Mouse (Mus musculus): ENCODE data around the gene Sox9. TPM values are rescaled to one million over a fixed set of nuclear protein-coding genes. Genes with fewer than 3 reads are reported as not detected.

Gene Sox9
- polyA plus RNA-seq, 1 experiment from 2014 or later = 1.4 TPM

DNA sequence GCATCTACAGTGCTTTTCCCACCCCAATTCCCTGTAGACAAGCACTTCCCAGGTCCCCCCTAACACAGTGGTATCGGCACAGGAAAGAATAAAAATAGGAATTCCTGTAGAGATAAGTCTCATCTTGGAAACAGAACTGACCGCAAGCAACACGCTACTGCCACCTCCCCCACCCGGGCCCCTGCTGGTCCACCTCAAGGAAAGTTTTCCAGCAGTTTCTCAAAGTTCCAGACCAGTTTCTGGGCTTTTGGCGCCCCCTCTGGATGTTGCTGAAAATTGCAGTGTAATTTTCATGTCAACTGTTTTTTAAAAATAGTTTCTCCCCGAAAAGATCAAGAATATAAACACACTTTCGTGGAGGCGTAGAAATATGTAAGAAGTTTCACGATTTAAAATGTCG is 2.3 kb upstream of the Sox9 start:
- H3K36me3 ChIP-seq (ENCODE audit: control insufficient read depth, insufficient read depth) = no peaks in the 10 kb centered on the region
- H3K27me3 ChIP-seq (ENCODE audit: control insufficient read depth, insufficient read depth, low read depth, low read length) = peaks cover 74% of the 10 kb centered on the region
- no peak for ATAC-seq (ENCODE audit: low read depth)
- H3K4me1 ChIP-seq (ENCODE audit: control insufficient read depth, low read depth, low read length) = no peaks in the 10 kb centered on the region; the same call in 1 of the 2 replicates
- no peak overlapping the region for H3K27ac ChIP-seq (ENCODE audit: low read length)
- no peak overlapping the region for H3K4me2 ChIP-seq (ENCODE audit: low read depth, low read length)
- no peak overlapping the region for H3K4me3 ChIP-seq (ENCODE audit: low read depth, low read length)
- under 1% methylated on average over 10 of the region's 10 CpGs for WGBS (ENCODE audit: insufficient replicate concordance)
- H3K9me3 ChIP-seq (replicated peaks; ENCODE audit: control insufficient read depth, low read length) = no peaks in the 10 kb centered on the region
- H3K9ac ChIP-seq (ENCODE audit: low read depth, low read length) = no peak overlapping the region

DNA sequence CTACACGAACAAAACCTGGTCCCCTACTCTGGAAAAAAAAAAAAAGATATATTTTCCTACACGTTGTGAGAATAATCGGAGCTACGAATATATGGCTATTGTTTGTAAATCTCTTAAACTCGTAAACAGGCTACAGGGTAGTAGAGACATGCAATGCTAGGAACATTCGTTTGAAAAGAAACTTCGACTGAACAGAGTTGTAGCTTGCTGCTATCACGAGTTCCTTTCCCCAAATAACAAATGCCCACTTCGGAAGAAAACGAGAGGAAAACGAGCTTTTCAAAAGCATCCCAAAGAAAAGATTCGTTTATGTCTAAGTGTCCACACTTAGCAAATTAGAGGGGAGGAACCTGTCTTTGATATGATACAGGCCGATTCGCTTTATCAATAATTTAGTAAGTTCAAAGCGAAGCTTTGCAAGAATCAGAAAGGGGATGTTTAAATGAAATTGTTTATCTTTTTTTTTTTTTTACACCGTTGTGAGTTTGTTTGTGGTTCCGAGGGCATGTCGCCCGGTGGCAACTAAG is 1.6 kb upstream of the Sox9 start:
- 4% methylated on average over 19 of the region's 19 CpGs for WGBS (ENCODE audit: insufficient replicate concordance)
- Histone ChIP-seq H3K9ac (ENCODE audit: low read depth, low read length) (no peak overlapping the region), H3K4me2 (ENCODE audit: low read depth, low read length) (no peak overlapping the region), H3K27me3 (ENCODE audit: control insufficient read depth, insufficient read depth, low read depth, low read length) (peaks cover 80% of the 10 kb centered on the region), H3K4me3 (ENCODE audit: low read depth, low read length) (no peak overlapping the region), H3K27ac (ENCODE audit: low read length) (no peak overlapping the region), H3K36me3 (ENCODE audit: control insufficient read depth, insufficient read depth) (no peaks in the 10 kb centered on the region), H3K9me3 (replicated peaks; ENCODE audit: control insufficient read depth, low read length) (no peaks in the 10 kb centered on the region), H3K4me1 (ENCODE audit: control insufficient read depth, low read depth, low read length) (no peaks in the 10 kb centered on the region; the same call in 1 of the 2 replicates)
- no peak for ATAC-seq (ENCODE audit: low read depth)

DNA sequence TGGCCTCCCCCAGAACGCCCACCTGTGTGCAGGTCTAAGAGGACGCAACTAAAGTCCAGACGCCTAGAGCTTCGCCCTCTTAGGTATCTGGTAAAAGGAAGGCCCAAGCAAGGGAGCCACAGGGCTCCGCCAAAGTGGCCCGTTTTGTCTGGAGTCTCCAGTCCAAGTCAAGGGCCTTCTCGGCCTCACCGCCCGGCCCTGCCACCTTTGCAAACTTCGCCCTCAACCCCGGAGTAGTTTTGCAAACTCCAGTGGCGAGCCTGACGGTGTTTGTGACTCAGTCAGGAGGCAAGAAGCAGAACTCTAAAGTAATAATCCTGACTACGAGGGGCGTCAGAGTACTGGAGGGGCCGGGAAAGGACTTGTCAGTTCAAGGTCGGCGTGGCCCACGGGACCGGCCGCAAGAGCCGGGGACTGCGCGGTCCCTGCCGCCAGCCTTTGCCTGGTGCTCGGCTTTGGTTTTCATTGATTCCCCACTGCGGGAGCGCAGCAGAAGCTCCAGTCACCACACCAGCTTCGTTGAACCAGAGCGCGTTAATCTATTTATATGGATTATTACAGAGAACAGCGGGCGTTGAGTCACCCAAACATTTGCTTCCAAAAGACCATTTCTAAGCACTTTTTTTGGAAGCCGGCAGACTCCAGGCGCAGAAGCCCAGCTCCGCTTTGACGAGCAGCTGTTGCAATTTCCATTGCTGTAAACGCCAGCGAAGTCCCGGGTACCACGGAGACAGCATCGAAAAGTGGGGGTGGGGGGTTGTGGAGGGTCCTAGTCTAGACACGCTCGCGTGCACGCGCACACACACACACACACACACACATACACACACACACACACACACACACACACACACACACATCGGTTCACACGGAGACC is 751 bp upstream of the Sox9 start:
- Histone ChIP-seq H3K9me3 (replicated peaks; ENCODE audit: control insufficient read depth, low read length) (no peaks in the 10 kb centered on the region), H3K4me1 (ENCODE audit: control insufficient read depth, low read depth, low read length) (no peaks in the 10 kb centered on the region; the same call in 1 of the 2 replicates), H3K9ac (ENCODE audit: low read depth, low read length) (no peak overlapping the region), H3K27ac (ENCODE audit: low read length) (no peak overlapping the region), H3K4me2 (ENCODE audit: low read depth, low read length) (peak overlapping the region; percentile 60), H3K27me3 (ENCODE audit: control insufficient read depth, insufficient read depth, low read depth, low read length) (peaks cover 81% of the 10 kb centered on the region), H3K4me3 (ENCODE audit: low read depth, low read length) (peak overlapping the region; percentile 51; the same call in 1 of the 2 replicates), H3K36me3 (ENCODE audit: control insufficient read depth, insufficient read depth) (no peaks in the 10 kb centered on the region)
- no peak for ATAC-seq (ENCODE audit: low read depth)
- 2% methylated on average over 49 of the region's 49 CpGs for WGBS (ENCODE audit: insufficient replicate concordance)

DNA sequence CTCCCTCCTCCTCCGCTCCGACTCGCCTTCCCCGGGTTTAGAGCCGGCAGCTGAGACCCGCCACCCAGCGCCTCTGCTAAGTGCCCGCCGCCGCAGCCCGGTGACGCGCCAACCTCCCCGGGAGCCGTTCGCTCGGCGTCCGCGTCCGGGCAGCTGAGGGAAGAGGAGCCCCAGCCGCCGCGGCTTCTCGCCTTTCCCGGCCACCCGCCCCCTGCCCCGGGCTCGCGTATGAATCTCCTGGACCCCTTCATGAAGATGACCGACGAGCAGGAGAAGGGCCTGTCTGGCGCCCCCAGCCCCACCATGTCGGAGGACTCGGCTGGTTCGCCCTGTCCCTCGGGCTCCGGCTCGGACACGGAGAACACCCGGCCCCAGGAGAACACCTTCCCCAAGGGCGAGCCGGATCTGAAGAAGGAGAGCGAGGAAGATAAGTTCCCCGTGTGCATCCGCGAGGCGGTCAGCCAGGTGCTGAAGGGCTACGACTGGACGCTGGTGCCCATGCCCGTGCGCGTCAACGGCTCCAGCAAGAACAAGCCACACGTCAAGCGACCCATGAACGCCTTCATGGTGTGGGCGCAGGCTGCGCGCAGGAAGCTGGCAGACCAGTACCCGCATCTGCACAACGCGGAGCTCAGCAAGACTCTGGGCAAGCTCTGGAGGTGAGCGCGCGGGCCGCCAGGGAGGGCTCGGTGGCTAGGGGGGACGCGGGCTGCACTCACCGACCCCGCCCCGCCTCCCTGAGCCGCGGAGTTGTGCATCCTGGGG is 515 bp downstream of the Sox9 start:
- Histone ChIP-seq H3K9ac (ENCODE audit: low read depth, low read length) (no peak overlapping the region), H3K27me3 (ENCODE audit: control insufficient read depth, insufficient read depth, low read depth, low read length) (peaks cover 76% of the 10 kb centered on the region), H3K36me3 (ENCODE audit: control insufficient read depth, insufficient read depth) (no peaks in the 10 kb centered on the region), H3K4me3 (ENCODE audit: low read depth, low read length) (peak overlapping the region; percentile 51), H3K9me3 (replicated peaks; ENCODE audit: control insufficient read depth, low read length) (no peaks in the 10 kb centered on the region), H3K4me2 (ENCODE audit: low read depth, low read length) (peak overlapping the region; percentile 60), H3K4me1 (ENCODE audit: control insufficient read depth, low read depth, low read length) (no peaks in the 10 kb centered on the region; the same call in 1 of the 2 replicates), H3K27ac (ENCODE audit: low read length) (no peak overlapping the region)
- WGBS (ENCODE audit: insufficient replicate concordance) = 1% methylated on average over 75 of the region's 75 CpGs
- peak; percentile 21; the same call in 1 of the 2 replicates for ATAC-seq (ENCODE audit: low read depth)

DNA sequence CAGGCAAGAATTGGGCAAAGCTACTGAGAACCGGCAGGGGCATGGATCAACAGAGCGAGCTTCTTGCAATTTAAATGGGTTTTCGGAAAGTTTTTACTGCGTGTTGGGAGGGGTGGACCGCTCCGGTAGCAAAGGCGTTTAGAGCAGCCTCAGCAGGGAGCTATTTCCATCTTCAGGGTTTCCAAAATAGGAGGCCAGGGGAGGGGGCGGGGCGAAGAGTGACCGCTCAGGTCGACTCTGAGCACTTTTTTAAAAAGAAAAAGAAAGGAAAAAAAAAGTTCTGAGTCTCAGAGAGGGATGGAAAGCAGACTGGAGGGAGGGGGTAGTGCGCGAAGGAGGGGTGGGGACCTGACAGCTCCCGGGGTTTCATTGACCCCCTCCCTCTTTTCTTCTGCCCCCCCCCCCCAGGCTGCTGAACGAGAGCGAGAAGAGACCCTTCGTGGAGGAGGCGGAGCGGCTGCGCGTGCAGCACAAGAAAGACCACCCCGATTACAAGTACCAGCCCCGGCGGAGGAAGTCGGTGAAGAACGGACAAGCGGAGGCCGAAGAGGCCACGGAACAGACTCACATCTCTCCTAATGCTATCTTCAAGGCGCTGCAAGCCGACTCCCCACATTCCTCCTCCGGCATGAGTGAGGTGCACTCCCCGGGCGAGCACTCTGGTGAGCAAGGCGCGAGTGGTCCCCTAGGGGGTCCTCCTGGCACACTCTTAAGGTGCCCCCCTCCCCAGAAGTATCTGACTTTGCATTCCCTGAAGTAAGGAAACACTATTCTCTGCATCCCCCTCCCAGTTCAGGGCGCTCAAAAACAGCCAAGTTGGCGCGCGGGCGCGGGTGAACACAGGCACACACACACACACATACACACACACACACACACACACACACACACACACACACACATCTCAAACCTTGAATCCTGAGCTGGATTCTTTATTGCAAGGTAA is 1.6 kb downstream of the Sox9 start:
- Histone ChIP-seq H3K9me3 (replicated peaks; ENCODE audit: control insufficient read depth, low read length) (no peaks in the 10 kb centered on the region), H3K4me2 (ENCODE audit: low read depth, low read length) (peak overlapping the region; percentile 60), H3K27me3 (ENCODE audit: control insufficient read depth, insufficient read depth, low read depth, low read length) (peaks cover 65% of the 10 kb centered on the region), H3K4me3 (ENCODE audit: low read depth, low read length) (peak overlapping the region; percentile 51), H3K27ac (ENCODE audit: low read length) (no peak overlapping the region), H3K4me1 (ENCODE audit: control insufficient read depth, low read depth, low read length) (no peaks in the 10 kb centered on the region; the same call in 1 of the 2 replicates), H3K9ac (ENCODE audit: low read depth, low read length) (no peak overlapping the region), H3K36me3 (ENCODE audit: control insufficient read depth, insufficient read depth) (no peaks in the 10 kb centered on the region)
- WGBS (ENCODE audit: insufficient replicate concordance) = 2% methylated on average over 41 of the region's 42 CpGs
- ATAC-seq (ENCODE audit: low read depth) = no peak; the same call in 1 of the 2 replicates

DNA sequence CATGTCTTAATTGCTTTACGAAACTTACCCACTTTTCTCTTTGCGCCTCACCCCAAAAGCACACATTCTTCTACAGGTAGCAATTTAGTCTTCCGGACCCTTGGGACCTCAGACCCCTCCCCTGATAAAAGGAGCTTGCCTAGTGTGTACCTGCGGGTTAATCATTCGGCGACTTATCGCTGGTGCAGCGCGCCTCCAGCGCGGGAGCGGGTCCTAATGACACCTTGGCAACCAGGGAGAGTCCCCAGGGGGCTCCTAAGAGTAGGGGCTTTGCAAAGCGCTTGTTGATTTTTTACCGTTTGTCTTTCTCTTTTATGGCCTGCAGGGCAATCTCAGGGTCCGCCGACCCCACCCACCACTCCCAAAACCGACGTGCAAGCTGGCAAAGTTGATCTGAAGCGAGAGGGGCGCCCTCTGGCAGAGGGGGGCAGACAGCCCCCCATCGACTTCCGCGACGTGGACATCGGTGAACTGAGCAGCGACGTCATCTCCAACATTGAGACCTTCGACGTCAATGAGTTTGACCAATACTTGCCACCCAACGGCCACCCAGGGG is 2.4 kb downstream of the Sox9 start:
- no peaks in the 10 kb centered on the region for H3K9me3 ChIP-seq (replicated peaks; ENCODE audit: control insufficient read depth, low read length)
- H3K4me2 ChIP-seq (ENCODE audit: low read depth, low read length) = peak overlapping the region; percentile 27; the same call in 1 of the 2 replicates
- peaks cover 61% of the 10 kb centered on the region for H3K27me3 ChIP-seq (ENCODE audit: control insufficient read depth, insufficient read depth, low read depth, low read length)
- H3K4me1 ChIP-seq (ENCODE audit: control insufficient read depth, low read depth, low read length) = no peaks in the 10 kb centered on the region; the same call in 1 of the 2 replicates
- H3K9ac ChIP-seq (ENCODE audit: low read depth, low read length) = no peak overlapping the region
- no peaks in the 10 kb centered on the region for H3K36me3 ChIP-seq (ENCODE audit: control insufficient read depth, insufficient read depth)
- ATAC-seq (ENCODE audit: low read depth) = no peak
- 2% methylated on average over 30 of the region's 30 CpGs for WGBS (ENCODE audit: insufficient replicate concordance)
- no peak overlapping the region for H3K27ac ChIP-seq (ENCODE audit: low read length)
- H3K4me3 ChIP-seq (ENCODE audit: low read depth, low read length) = no peak overlapping the region

DNA sequence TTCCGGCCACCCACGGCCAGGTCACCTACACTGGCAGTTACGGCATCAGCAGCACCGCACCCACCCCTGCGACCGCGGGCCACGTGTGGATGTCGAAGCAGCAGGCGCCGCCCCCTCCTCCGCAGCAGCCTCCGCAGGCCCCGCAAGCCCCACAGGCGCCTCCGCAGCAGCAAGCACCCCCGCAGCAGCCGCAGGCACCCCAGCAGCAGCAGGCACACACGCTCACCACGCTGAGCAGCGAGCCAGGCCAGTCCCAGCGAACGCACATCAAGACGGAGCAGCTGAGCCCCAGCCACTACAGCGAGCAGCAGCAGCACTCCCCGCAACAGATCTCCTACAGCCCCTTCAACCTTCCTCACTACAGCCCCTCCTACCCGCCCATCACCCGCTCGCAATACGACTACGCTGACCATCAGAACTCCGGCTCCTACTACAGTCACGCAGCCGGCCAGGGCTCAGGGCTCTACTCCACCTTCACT is 2.9 kb downstream of the Sox9 start:
- 2% methylated on average over 33 of the region's 34 CpGs for WGBS (ENCODE audit: insufficient replicate concordance)
- Histone ChIP-seq H3K27ac (ENCODE audit: low read length) (no peak overlapping the region), H3K27me3 (ENCODE audit: control insufficient read depth, insufficient read depth, low read depth, low read length) (peaks cover 56% of the 10 kb centered on the region), H3K36me3 (ENCODE audit: control insufficient read depth, insufficient read depth) (no peaks in the 10 kb centered on the region), H3K4me3 (ENCODE audit: low read depth, low read length) (peak overlapping the region; percentile 21), H3K4me1 (ENCODE audit: control insufficient read depth, low read depth, low read length) (no peaks in the 10 kb centered on the region; the same call in 1 of the 2 replicates), H3K9ac (ENCODE audit: low read depth, low read length) (no peak overlapping the region), H3K9me3 (replicated peaks; ENCODE audit: control insufficient read depth, low read length) (no peaks in the 10 kb centered on the region), H3K4me2 (ENCODE audit: low read depth, low read length) (peak overlapping the region; percentile 27; the same call in 1 of the 2 replicates)
- ATAC-seq (ENCODE audit: low read depth) = no peak

DNA sequence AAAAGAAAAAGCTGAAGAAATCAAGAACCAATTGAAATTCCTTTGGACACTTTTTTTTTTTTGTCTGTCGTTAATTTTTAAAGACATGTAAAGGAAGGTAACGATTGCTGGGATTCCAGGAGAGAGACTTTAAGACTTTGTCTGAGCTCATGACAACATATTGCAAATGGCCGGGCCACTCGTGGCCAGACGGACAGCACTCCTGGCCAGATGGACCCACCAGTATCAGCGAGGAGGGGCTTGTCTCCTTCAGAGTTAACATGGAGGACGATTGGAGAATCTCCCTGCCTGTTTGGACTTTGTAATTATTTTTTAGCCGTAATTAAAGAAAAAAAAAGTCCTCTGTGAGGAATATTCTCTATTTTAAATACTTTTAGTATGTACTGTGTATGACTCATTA is 3.6 kb downstream of the Sox9 start:
- H3K9me3 ChIP-seq (replicated peaks; ENCODE audit: control insufficient read depth, low read length) = no peaks in the 10 kb centered on the region
- no peaks in the 10 kb centered on the region for H3K36me3 ChIP-seq (ENCODE audit: control insufficient read depth, insufficient read depth)
- H3K27ac ChIP-seq (ENCODE audit: low read length) = no peak overlapping the region
- ATAC-seq (ENCODE audit: low read depth) = no peak
- no peak overlapping the region for H3K9ac ChIP-seq (ENCODE audit: low read depth, low read length)
- 14% methylated on average over 8 of the region's 8 CpGs for WGBS (ENCODE audit: insufficient replicate concordance)
- no peak overlapping the region for H3K4me2 ChIP-seq (ENCODE audit: low read depth, low read length)
- H3K4me3 ChIP-seq (ENCODE audit: low read depth, low read length) = no peak overlapping the region
- H3K4me1 ChIP-seq (ENCODE audit: control insufficient read depth, low read depth, low read length) = no peaks in the 10 kb centered on the region; the same call in 1 of the 2 replicates
- peaks cover 51% of the 10 kb centered on the region for H3K27me3 ChIP-seq (ENCODE audit: control insufficient read depth, insufficient read depth, low read depth, low read length)
